Mouse (Mus musculus): ENCODE data around the gene Fgf3.

Fgf3 gene

DNA sequence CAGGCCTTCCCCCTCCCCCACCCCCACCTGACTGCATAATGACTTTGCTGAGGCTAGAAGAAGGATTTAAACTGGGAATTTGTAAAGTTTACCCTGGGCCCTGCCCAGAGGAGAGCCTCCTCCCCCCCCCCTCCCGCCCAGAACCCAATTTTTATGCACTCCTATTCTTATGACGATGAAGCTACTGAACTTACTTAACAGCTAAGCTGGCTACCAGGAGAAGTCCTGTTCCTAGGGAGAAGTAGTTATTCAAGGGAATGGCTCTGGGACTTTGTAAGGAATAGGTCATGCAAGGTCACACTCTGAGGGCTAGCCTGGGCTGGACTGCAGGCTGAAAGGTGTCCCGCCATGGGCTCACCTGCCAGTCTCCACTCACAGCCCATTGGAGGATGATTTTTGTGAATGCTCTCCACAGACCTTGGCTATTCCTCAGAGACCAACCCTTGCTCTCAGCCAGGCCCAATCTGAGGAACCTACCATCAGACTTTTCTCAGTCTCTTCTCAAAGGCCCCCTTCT, 20.0 kb downstream of the Fgf3 start:
- WGBS: 79% methylated on average over 3 of the region's 3 CpGs

DNA sequence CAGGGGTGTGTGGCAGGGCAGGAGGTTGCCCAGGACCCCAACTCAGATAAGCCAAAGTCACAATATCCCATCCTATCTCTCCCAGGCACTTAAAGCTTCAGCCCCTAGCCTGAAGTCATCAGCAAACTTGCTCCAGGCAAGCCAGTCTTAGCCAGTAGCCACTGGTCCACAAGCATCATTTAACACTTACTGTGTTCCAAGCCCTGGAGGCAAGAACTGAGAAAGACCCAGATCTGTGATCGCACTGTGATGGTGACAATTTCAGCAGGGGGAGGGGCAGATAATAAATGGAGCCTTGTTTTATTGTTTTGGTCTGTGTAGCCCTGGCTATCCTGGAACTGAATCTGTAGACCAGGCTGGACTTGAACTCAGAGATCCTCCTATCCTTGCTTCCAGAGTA, 20.8 kb downstream of the Fgf3 start:
- WGBS: 95% methylated on average over 1 of the region's 1 CpGs

DNA sequence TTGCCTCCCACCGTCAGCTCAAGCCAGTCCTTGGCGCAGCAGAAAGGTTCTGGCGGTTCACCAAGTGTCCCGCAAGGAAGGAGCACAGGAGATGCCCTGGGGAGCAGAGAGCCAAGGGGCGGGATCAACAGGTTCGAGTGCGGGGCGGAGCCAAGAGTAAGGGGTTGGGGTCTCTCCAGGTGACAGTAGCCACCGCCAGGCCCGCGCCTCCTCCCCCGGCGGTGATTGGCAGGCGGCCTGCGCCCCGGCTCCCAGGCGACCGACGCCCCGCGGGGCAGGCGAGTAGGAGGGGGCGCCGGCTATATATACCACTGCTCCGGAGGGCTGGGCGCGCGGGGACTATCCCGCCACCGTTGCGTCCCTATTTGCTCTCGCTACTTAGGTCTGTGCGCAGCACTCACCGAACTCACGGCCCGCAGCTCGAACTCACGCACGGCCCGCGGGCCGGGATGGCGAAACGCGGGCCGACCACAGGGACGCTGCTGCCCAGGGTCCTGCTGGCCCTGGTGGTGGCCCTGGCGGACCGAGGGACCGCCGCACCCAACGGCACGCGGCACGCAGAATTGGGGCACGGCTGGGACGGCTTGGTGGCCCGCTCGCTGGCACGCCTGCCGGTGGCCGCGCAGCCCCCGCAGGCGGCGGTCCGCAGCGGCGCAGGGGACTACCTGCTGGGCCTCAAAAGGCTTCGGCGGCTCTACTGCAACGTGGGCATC, 23.3 kb downstream of the Fgf3 start:
- 2% methylated on average over 72 of the region's 72 CpGs for WGBS

DNA sequence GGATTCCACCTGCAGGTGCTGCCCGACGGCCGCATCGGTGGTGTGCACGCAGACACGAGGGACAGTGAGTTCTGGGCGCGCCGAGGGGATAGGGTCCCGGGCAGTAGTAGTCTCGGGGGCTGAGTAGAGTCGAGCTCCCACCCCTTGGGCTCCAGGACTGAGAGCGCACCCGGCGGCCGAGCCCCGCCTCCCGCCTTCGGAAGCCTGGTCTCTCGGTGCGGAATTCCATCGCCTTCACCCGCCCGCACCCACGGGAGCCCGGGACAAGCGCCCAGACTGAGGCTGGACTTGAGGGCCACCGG, 23.8 kb downstream of the Fgf3 start:
- WGBS: under 1% methylated on average over 28 of the region's 28 CpGs

DNA sequence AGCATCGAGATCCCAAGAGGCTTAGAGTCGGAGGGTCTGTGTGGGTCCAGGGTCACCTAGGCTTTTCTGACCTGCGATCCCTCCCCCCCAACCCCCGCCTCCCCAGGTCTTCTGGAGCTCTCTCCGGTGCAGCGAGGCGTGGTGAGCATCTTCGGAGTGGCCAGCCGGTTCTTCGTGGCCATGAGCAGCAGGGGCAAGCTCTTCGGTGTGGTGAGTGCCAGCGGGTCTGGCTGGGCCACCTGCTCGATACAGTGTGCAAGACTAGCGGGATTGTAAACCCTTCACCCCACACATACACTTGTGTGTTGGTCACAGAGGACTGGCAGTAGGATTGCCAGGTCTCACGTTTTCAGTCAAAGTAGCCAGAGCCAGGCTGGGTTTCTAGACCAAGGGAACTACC, 24.2 kb downstream of the Fgf3 start:
- WGBS: 6% methylated on average over 15 of the region's 15 CpGs

DNA sequence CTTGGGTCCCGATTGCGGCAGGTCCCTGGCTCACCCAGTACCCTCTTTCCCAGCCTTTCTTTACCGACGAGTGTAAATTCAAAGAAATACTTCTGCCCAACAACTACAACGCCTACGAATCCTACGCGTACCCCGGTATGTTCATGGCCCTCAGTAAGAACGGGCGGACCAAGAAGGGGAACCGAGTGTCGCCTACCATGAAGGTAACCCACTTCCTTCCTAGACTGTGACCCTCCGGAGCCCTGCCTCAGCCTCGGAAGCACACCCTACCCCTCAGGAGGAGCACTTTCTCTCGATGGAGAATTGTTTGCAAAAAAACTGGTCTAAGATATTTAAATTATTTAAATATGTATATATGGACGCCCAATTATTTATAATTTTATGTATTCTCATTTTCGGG, 24.8 kb downstream of the Fgf3 start:
- WGBS: 7% methylated on average over 18 of the region's 18 CpGs

DNA sequence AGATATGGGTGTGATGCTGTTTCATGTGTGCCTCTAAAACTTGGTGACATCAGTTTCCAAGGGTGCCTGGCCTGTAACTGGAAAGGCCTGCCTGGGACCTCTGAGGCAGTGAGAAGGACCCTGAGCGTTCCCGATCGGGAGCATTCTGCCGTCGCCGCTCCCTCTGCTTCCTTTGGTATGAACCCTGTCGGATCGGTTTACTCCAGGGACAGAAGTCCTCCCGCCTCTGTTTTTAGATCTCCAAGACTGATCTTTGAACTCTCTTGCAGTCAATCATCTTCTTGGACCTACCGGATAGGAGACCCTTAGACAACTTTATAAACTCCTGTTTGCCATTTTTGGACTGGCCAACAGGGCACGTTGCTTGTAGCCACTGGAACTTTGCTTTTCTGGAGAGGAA, 25.3 kb downstream of the Fgf3 start:
- 15% methylated on average over 11 of the region's 11 CpGs for WGBS

DNA sequence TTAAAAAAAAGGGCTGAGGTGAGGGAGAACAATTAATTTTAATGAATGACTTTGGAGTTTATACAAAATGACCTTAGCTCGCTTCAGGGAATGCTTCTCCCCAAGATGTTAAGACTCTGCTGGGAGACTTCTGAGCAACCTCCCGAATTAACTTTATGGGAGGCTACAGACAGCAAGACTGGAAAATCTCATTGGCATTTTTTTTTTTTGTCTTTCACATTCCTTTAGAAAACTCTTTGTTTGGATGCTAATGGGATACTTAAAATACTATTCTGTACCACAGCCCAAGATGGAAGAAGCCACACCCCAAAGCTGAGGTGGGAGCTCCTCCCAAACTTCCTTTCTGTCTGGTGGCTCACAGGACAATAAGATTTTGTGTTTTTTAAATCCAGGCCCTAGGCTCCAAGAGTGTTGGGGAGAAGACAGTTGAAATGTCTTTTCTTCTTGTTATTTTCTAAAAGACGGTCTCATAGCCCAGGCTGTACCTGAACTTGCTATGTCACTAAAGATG, 26.3 kb downstream of the Fgf3 start:
- 72% methylated on average over 3 of the region's 3 CpGs for WGBS

DNA sequence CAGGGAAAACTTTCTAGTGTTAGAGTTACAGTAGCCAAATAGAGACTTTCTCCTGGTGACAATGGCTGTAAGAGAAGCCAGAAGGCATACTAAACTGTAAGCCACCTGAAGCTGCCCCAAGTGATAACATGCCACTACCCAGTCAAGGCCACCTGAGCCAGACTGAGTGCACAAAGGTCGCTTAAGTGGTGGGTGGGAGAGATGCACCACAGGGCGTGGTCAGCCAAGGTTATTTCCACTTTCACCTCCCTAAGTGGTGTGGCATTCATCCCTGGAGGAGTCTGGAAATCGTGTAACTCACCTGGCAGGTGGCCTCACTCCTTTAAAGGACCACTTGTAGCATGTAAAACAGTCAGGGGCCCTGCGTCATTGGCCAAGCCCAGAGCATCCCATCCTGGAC, 29.3 kb downstream of the Fgf3 start:
- 77% methylated on average over 4 of the region's 4 CpGs for WGBS

DNA sequence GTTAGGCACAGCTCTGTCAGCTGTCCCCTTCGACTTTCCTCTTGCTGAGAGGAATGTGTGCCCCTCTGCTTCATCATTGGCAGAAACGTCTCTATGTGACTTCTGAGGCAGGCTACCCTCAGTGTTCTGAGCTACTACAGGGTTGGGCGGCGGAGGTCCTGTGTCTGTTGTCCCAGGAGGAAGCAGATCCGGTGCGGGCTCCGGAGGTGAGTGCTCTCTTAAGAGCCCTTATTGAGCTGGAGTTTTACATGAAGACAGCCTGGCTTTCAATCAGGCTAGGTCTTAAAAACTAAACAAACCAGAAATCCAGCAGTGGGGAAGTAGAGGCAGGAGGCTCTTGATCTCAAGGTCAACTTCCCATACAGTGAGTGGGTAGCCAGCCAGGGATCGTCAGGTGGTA, 29.7 kb downstream of the Fgf3 start:
- WGBS: 87% methylated on average over 8 of the region's 8 CpGs

DNA sequence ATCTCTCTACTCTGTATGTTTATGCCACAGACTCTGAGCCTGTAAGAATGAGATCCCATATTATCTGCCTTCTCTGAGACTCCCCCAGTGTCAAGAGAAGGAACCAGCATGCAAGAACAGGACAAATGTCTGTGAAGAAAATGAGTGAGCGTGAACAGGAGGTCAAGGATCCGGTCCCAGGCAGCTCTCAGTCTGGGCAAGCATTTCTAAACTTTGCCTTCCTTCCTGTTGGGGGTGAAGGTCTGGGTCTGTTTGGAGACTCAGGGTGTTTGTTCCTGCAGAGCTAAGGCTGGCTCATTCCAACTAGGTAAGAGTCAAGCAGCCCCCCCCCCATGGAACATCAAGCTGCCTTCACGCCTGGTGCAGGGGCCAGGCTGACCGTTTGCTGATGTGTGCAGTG, 34.5 kb downstream of the Fgf3 start:
- 90% methylated on average over 4 of the region's 4 CpGs for WGBS

DNA sequence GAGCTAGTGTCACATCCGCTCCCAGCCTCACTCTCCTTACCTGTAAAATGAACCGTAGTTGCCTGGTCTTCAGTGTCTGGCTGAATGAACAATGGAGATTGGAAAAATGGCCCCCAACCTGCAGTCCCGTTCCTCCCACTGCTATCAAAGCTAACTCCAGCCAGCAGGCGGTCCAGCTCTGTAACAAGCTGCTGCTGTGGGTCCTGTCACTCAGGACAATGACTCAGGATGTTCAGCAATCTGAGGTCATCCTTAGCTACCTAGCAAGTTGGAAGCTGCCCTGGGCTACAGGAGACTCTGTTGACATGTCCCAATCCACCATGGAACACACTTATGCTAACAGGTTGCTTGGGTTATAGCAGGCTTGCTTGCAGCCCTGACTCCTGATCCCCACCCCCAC, 35.3 kb downstream of the Fgf3 start:
- WGBS: 86% methylated on average over 4 of the region's 4 CpGs

DNA sequence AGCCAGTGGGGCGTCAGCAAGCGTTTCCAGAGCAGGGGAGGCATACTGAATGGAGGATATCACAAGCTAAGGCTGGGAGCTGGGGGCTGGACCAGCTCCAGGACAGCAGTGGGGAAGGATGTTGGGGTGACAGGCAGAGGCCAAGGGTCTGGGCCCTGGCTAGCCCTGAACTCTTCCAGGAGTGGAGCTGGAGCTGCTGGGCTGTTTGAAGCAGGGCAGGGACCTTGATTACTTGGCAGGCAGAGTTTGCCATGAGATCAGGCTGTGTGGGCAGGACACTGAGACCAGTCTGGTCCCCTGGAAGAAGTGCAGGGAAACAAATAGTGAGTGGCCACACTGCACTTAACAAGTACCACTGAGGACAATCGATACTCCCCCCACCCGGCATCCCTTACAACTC, 36.3 kb downstream of the Fgf3 start:
- 84% methylated on average over 4 of the region's 4 CpGs for WGBS

DNA sequence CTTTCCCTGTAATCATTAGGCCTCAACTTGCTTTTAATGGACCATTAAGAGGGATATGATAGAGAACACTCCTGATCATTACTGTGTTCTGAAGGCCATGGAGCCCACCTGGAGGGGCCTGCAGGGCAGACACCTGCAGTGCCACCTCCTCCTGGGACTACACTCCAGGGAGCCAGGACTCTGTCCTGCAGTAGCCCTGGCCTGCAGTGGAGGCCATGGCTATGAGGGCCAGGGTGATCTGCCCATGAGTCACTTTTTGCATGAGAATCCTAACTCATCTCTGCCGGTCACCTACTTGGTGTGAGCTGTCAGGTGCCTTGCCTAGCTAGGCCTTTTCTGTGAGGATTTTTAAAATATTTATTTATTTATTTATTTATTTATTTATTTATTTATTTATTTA, 40.5 kb downstream of the Fgf3 start:
- WGBS: 100% methylated on average over 1 of the region's 1 CpGs

DNA sequence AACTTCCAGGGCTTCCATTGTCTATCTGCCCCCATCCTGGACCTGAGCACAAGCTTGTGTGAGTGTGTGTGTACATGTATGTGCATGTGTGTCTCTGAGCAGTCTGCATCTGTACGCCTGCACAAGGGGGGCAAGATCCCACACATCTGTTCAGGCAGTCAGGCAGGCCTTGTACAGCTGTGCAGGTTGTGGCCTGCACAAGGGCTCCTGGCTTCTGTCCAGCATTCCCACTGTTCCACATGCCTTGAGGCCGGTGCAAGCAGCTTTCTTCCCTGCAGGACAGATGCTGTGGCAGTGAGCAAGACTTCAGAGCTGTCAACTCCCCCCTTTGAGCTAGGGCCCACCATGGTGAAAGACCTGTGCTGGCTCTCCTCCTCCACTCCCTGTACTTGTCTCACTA, 45.2 kb downstream of the Fgf3 start:
- 70% methylated on average over 2 of the region's 2 CpGs for WGBS

DNA sequence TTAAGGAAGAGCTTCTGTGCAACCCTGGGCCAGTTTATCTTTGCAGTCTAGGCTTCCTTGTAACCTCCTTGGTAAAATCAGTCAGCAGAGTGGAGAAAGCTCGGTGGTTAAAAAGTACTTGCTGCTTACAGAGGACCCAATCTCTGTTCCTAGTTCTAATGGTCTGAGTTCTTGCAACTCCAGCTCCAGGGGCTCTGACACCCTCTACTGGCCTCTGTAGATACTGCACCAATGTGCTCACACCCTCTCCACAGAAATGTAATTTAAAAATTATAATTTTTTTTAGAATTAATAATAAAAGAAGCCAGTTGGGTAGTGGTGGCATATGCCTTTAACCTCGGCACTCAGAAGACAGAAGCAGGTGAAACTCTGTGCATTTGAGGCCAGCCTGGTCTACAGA, 49.8 kb downstream of the Fgf3 start:
- 84% methylated on average over 2 of the region's 2 CpGs for WGBS

DNA sequence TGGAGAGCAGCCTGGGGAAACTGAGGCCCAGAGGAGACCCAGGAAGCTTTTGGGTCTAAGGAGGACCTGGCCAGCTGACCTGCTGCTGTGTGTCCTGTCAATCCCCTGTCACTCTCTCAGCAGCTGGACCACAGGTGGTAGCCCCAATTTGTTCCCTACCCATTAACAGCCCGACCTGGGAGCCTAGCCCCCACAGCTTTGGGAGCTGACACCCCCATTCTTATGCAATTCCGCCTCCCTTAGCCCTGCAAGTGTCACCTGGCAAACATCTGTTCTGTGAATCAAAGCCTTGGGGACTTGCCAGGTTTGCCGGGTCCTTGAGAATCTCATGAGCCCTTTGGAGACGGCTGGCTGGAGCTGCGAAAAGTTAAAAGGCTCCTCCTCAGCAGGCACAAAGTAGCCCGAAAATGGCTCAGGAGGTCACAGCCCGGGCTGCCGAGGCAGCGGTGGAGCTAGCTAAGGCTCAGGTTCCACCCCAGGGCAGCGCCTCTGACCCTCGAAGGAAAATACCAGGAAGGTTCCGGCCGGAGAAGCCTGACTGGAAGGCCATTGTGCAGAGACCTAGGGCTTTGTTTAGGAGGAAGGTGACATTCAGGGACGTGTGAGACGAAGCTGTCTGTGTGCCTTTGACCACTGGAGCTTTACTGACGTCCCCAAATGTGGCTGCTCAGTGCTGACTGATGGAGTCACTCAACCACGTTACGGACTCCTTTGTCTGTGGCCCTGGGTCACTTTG, 50.8 kb downstream of the Fgf3 start:
- WGBS: 32% methylated on average over 18 of the region's 18 CpGs

DNA sequence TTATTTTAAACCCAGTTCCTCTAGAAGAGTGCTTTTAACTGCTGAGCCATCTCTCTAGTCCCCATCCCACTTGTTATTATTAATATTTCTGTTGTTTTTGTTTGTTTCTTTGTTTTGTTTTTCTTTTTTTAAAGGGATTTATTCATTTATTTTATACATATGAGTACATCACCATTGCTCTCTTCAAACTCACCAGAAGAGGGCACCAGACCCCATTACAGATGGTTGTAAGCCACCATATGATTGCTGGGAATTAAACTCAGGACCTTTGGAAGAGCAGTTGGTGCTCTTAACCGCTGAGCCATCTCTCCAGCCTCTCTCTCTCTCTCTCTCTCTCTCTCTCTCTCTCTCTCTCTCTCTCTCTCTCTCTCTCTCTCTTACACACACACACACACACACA, 52.8 kb downstream of the Fgf3 start:
- 82% methylated on average over 1 of the region's 1 CpGs for WGBS

DNA sequence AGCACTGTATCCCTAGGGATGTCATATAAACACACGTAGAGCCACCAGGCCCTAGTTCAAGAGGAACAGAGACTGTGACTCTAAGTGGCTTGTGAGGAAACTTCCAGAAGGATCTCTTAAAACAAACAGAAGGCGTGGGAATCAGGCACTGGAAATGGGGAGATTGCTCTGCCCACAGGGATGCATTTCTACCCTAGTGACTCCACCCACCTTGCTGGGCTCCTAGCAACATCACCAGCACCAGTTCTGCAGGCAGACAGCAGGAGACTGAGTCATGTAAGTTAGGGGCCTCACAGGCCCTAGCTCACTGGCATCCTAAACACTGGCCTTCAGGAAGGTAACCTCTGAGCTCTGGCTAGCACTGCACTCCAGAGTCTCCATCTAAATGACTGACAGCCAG, 54.0 kb downstream of the Fgf3 start:
- WGBS: 78% methylated on average over 2 of the region's 2 CpGs

DNA sequence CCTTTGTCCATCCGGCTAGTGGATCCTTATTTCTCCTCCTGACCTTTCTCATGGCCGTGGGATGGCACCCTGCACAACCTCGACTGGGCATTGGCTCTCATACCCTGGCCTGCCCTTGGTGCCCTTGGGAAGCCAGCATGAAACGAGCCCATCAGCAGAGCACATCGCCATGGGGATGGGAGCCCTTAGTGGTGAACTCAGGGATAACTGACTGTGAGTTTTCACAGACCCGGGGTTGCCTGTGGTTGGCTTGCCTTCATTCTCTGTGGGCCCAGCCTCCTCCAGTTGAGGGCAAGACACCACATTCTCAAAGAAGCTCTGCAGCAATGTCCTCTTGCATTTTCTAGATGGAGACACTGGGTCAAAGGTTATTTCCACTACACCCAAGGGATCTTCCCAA, 54.4 kb downstream of the Fgf3 start:
- 62% methylated on average over 6 of the region's 6 CpGs for WGBS
